Mouse (Mus musculus) T-cell, adult 2 months (primary cell): Measurements from ENCODE around the gene Baz2b.
"Not testable (repeated sequence)": the region's sequence is repeated elsewhere in the genome, so short reads cannot be mapped to it uniquely, and the experiment has no call there.

Experiments used
- DNase-seq: peaks from one replicate; pipeline ENCODE4 v3.0.0; 2022; ENCODE audit warnings: low spot score

The Baz2b gene

GRCm38 (mm10) chr2:60089528-60090247 is 120.0 kb downstream of the Baz2b start:
- no peak for DNase-seq

- DNase-seq, result no peak
Observed at GRCm38 (mm10) chr2:60088785-60089527, 120.7 kb downstream of the Baz2b start.

- no peak for DNase-seq
Observed at GRCm38 (mm10) chr2:60086197-60086903, 123.3 kb downstream of the Baz2b start.

- DNase-seq, result no peak
Observed at GRCm38 (mm10) chr2:60084823-60085222, 124.8 kb downstream of the Baz2b start.

DNA sequence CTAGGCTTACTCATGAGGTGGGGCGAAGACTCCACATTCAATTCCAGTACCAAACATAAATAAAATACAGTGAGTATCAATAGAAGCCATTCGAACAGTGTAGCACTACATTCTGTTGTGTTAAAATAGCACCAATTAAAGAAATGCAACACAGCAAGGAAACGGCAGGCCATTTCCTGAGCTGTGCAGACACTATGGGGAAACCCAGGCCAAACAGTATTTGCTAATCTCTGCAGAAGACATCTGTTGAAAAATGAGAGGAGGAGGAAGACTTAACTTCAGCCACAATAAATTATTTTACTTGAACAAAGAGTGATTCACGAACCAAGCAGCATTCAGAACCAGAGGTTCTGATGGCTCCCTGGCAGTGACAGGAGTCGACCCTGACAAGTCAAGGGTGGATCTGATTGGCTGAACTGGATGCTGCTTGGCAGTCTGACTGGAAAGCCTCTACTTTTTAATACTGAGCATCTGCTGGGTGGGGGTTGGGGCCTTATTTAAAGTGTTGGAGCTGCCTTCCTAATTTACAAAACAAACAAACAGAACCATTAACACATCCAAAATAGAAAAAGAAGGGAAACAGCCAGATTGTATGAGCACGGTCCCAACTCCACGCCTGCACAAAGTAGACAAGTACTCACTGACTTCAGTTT is 126.5 kb downstream of the Baz2b start:
- no peak for DNase-seq

- no peak for DNase-seq
Observed at GRCm38 (mm10) chr2:60082225-60082624, 127.4 kb downstream of the Baz2b start.

- DNase-seq, result no peak
Observed at GRCm38 (mm10) chr2:60080831-60081230, 128.8 kb downstream of the Baz2b start.

GRCm38 (mm10) chr2:60077631-60078030 is 132.0 kb downstream of the Baz2b start:
- DNase-seq, result no peak

GRCm38 (mm10) chr2:60076800-60077199 is 132.8 kb downstream of the Baz2b start:
- no peak for DNase-seq

- no peak for DNase-seq
Observed at GRCm38 (mm10) chr2:60076025-60076424, 133.6 kb downstream of the Baz2b start.

DNA sequence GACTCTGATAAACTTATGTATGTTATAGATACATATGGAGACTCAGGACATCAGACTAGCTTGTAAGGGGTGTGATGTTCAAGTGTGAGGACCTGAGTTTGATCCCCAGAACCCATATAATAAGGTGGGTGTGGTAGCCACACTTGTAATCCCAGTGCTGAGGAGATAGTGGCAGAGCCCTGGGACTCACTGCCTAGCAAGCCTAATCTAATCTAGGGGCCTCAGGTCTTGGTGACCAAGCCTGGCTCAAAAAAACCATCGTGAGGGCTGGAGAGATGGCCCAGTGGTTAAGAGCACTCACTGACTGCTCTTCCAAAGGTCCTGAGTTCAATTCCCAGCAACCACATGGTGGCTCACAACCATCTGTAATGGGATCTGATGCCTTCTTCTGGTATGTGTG is 135.8 kb downstream of the Baz2b start:
- not testable (repeated sequence) for DNase-seq

- DNase-seq, result no peak
Observed at GRCm38 (mm10) chr2:60071813-60072212, 137.8 kb downstream of the Baz2b start.

- no peak for DNase-seq
Observed at GRCm38 (mm10) chr2:60070938-60071337, 138.7 kb downstream of the Baz2b start.

- DNase-seq, result no peak
Observed at GRCm38 (mm10) chr2:60068468-60068867, 141.2 kb downstream of the Baz2b start.

DNA sequence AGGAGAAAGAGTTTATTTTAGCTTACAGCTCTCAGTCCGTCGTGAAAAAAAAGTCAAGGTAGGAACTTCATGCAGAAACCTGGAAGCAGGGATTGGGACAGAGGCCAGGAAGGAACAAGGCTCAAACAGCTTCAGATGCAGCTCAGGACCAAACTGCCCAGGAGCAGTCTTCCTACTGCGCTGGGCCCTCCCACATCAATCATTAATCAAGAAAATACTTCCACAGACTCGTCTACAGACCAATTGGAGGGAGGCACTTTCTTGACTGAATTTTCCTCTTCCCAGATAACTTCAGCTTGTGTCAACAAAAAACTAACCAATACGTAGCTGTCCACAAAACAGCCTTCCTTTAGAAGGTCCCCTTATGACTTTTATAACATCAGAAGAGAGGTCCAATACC is 144.2 kb downstream of the Baz2b start:
- DNase-seq, result no peak

- no peak for DNase-seq
Observed at GRCm38 (mm10) chr2:60060185-60060775, 149.4 kb downstream of the Baz2b start.

DNA sequence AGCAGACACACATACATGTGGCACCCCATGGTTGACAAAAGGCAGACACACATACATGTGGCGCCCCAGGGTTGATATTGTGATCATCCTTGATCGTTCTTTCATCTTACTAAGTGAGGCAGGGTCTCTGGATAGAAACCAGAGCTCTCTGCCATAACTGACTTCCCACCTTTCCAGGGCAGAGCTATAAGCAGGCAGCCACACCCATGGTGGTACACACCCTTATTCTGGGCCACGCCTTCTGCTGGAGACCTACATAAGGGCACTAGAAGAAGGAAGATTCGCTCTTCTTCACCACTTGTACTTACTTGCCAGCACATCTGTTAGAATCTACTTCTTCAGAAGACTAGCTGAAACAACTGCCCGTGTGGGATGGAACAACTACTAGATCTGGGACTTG is 150.3 kb downstream of the Baz2b start:
- DNase-seq, result no peak

GRCm38 (mm10) chr2:60056043-60056442 is 153.6 kb downstream of the Baz2b start:
- no peak for DNase-seq

DNA sequence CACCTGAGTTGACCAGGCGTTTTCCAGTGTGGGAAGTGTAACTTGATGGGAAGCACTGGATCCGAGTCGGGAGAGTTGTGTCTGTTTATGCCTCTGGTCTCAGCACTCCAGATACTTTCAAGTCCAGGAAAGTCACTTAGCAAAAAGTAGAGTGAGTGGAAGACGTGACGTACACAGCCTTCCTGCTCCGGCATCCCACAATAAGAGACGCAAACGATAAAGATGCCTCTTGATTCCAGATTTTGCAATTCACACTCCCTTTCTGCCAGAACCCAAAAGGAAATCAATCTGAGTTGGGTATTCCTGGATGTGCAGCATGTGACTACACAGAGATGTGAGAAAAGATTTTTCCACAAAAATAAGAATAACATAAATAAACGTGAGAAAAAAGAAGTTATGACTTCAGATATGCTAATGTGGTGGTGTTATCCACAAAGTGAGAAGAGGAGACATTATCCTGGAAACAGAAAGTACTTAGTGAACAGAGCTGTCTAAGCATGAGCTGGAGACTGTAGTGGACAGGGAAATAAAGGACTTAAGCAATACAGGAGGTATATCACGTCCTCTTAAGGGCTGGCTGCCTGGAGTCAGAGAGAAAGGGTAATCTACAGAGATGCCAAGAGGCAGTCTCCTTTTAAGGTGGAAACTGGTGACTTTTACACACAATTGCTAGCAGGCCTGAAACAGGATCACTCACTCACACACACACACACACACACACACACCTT is 154.7 kb downstream of the Baz2b start:
- DNase-seq, result no peak

DNA sequence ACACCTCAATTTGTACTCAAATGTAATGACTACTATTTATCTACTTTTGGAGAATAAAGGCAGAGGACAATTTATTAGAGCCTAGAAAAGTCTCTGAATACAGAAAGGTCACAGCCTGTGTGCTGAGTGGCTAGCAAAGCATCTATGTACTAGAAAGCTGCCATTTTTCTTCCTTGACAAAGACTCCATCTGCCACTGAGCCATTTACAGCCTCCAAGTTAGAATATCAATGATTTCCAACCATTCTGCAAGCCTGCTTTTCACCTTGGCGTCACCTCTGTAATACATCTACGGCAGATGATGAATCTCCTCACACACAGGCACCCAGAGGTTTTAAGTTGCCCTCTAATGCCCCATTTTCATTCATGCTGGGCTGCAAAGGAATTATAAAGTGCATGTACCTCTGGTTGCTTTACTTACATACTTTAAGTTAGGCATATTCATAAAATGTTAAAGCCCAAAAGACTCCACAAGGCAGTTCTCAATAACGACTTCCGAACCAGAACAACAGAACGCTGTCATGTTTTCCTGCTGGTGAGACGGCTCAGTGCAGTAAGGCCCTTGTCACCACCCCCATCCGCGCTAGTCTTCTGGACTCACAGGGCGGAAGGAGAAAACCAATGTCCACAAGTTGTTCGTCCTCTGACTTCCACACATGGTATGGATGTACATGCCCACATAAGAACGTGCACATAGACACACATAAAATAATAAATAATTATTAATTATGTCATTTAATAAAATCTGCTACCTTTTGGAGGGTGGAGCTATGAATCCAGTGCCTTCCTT is 156.2 kb downstream of the Baz2b start:
- no peak for DNase-seq
